ENCODE assay signal across 25 mouse cellular contexts in genomic region chr13:109619158-109619657, GRCm38 (mm10).
"Had no signal": no experiment of that assay in that cellular context is flagged by ENCODE, and none has a peak within 500 bp of the region (broad histone marks: within the 10 kb centered on the region; RNA-seq: fewer than 3 reads in every experiment).

No protein-coding gene starts in this region.

- H3K4me3 ChIP-seq: gastrocnemius, adult 2 months; heart, embryonic 10.5 days; heart, embryonic 12.5 days; hindbrain, embryonic 10.5 days; hindbrain, embryonic 12.5 days; kidney, embryonic 15.5 days; limb, embryonic 13.5 days; limb, embryonic 15.5 days had no signal

- H3K4me1 ChIP-seq: hindbrain, embryonic 12.5 days; kidney, embryonic 15.5 days; limb, embryonic 15.5 days had no signal

- ATAC-seq: hindbrain, embryonic 16.5 days; inflammation-experienced regulatory T-cells, adult 6 months had no signal

- H3K27me3 ChIP-seq: heart, embryonic 12.5 days; hindbrain, embryonic 12.5 days; kidney, embryonic 15.5 days; limb, embryonic 13.5 days; limb, embryonic 15.5 days had no signal

- H3K27ac ChIP-seq: gastrocnemius, adult 2 months; heart, embryonic 10.5 days; hindbrain, embryonic 10.5 days; hindbrain, embryonic 12.5 days; hindbrain, embryonic 14.5 days; kidney, embryonic 15.5 days; kidney, postnatal 0 days; limb, embryonic 13.5 days; limb, embryonic 15.5 days had no signal

- H3K9ac ChIP-seq: heart, embryonic 12.5 days; hindbrain, embryonic 12.5 days; hindbrain, embryonic 14.5 days; kidney, embryonic 15.5 days; limb, embryonic 13.5 days; limb, embryonic 15.5 days had no signal

- DNase-seq: gastrocnemius, adult 2 months; gastrocnemius, postnatal 10 days; gastrocnemius, postnatal 25 days; heart, adult 18-20 months; heart, postnatal 10 days; heart, postnatal 4 days; kidney, adult 11 months; kidney, adult 2 months; kidney, adult 9 months; kidney, postnatal 14 days; kidney, postnatal 36 days; layer of hippocampus, adult 9-11 months; layer of hippocampus, postnatal 36 days; left cerebral cortex, postnatal 4 days had no signal

- H3K4me2 ChIP-seq: heart, embryonic 12.5 days; hindbrain, embryonic 12.5 days; hindbrain, embryonic 14.5 days; kidney, embryonic 15.5 days; limb, embryonic 13.5 days; limb, embryonic 15.5 days had no signal

- H3K9me3 ChIP-seq: heart, embryonic 10.5 days; heart, embryonic 12.5 days; hindbrain, embryonic 10.5 days; hindbrain, embryonic 12.5 days; kidney, embryonic 15.5 days; limb, embryonic 13.5 days; limb, embryonic 15.5 days had no signal

- H3K36me3 ChIP-seq: heart, embryonic 10.5 days; heart, embryonic 12.5 days; hindbrain, embryonic 10.5 days; hindbrain, embryonic 12.5 days; kidney, embryonic 15.5 days; limb, embryonic 13.5 days; limb, embryonic 15.5 days had no signal
